Mouse (Mus musculus) Muller cell, postnatal 12 days (primary cell): ENCODE results near the gene Vmn1r188.
A peak's percentile ranks its signal among the peaks of the same experiment; 100 is the strongest.
"Not testable (repeated sequence)": the region's sequence is repeated elsewhere in the genome, so short reads cannot be mapped to it uniquely, and the experiment has no call there.

Experiments
- DNase-seq: peaks from one replicate; pipeline ENCODE4 v3.0.0-alpha.2; 2015; ENCODE audit errors: inconsistent ontology term

Gene Vmn1r188

DNA sequence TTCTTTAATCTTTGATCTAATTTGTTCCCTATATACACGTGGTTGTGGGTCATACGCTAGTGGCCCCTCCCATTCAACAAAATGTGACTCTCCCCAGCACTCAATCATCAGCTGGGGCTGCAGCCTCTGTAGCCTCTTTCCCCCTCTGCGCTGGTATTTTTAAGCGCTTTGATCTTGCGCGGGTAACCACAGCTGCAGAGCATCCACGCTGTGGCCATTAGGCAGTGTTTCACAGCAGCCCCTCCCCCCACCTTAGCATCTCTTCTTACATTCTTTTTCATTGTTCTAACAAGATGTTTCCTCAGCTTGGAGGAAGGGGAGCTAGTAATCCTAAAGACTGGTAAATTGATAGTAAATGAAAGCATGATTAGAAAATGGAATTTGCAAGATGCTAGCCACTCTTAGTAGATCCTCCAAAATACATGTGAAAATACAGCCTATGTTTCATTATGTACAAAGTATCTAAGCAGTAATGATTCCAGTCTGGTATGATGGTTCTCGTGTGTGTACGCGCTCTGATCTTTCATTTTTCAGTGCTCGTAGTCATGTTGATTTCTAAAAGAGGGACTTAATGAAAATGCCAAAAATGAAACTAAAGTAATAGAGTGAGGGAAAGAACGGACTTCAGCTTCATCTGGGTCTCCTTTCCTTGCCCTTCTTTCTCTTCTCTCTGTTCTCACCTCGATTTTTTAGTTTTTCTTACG lies 34.4 kb upstream of the Vmn1r188 start:
- peak; percentile 82 for DNase-seq

DNA sequence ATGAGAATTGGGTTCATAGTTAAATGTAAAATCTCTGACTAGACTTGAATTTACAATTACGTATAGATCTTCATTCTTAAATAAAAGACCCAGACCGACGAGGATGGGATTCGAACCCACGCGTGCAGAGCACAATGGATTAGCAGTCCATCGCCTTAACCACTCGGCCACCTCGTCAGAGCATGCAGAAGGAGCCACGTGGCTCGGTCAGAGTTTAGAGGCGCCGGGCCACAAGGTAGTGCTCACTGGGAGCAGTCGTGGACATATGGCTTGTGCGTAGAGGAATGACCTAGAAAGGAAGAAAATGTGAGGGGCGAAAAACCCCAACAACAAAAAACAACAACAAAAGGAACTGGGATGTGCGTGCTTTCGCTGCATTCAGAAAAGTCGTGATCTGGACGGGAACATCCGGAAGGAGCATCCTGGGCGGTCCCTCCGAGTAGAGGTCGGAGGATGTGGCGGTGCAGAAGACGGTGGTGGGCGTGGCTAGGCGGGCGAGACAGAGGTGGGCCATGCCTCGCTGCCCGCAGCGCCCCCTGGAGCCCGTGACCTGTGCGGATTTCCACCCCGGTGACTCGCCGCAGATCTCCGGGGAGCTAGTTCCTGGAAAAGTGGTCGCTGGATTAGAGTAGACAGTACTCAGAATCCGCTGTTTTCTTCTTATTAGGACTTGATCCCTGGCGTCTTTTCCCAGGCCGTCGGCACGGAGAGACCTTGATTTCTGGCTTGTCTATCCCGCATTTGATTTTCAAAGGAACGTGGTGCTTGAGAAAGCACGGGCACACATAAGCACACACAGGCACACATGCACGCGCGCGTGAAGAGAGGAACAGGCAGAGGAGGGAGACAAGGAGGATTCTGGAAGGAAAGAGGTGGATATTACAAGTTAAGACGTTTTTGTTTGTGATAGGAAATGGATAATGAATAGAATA lies 33.4 kb upstream of the Vmn1r188 start:
- DNase-seq = peak; percentile 96

DNA sequence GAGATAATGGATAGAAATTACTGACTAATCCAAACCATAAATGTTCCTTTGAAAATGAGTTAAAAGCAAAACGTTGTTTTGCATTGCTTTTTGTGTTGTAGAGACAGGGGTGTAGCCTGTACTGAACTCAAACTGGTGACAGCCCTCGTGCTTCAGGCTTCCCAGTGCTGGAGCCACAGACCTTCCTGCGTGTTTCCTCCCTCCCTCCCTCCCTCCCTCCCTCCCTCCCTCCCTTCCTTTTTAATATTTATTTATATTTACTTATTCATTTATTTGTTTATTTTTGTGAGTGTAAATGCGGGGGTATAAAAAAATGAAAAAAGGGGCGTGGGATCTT lies 32.7 kb upstream of the Vmn1r188 start:
- DNase-seq = no peak

DNA sequence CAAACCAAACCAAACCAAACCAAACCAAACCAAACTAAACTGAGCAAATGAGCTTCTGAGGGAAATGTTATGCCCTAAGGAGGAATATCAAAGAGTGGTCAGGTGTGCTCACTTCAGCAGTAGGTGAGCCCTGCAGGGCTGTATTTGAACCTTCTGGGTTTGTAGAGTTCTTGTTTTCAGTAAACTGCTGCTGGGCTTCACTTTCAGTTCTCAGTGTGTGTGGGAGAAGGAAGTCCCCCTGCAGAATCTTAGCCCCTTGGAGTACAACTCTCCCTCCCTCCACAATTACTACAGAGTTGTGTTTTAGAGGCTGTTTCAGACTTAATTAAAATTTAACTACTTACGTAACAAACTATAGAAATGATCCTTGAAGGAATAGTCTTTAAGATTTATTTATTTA lies 30.5 kb upstream of the Vmn1r188 start:
- no peak for DNase-seq

DNA sequence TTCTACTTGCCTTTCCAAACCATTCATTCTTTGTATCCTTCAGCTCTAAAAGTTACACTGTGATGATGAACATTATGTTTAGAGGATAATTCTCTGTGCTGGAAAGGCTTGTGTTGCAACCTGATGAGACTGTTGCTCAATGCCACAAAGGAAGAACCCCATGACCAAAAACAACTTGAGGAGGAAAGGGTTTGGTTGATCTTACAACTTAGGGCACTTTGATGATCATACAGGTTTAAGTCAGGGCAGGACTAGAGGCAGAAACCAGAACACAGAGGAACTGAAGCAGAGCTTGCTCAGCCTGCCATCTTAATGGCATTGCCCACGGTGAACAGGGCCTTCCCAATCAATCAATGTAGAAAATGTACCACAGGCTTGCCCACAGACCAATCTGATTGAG lies 22.8 kb upstream of the Vmn1r188 start:
- no peak for DNase-seq

DNA sequence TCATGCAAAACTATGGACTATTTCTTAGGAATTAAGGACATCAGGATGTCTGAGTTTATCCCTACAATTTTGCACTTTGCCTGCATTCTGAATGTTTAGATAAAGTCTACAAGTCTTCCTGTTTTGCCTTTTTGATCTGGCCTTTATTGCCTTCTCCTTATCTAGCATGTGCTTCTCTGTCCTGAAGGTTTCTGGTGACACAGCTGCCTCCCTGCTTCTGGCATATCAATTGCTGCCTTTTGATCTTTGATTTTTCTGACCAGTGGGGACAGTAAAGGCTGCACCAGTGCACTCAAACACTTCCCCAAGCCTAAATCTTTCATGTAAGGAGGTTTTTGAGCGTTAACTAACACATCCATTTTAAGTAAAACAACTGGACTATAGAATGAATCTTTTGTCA lies 20.8 kb upstream of the Vmn1r188 start:
- DNase-seq = no peak

DNA sequence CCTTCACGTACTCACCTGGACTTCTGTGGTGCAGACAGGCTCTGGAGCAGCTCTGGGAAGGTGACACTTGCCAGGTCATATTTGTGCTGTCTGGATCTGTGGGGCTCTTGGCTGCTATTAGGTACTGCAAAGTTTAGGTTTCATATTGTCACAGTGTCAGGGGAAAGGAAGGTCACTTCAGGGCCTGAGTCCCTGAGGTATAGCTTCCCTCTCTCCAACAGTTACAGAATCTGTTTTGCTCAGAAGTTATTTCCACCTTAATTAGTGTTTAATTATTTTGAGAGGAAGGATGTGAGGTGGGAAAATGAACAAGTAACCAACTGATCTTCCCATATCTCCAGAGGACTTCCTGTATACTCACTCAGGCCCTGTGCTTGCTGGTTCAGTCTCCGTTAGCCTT lies 21.5 kb downstream of the Vmn1r188 start, which contains the start of gene Vmn1r189:
Vmn1r189 (minus strand) TSS at position 101 of the 400 bp plus-strand sequence.
- not testable (repeated sequence) for DNase-seq

DNA sequence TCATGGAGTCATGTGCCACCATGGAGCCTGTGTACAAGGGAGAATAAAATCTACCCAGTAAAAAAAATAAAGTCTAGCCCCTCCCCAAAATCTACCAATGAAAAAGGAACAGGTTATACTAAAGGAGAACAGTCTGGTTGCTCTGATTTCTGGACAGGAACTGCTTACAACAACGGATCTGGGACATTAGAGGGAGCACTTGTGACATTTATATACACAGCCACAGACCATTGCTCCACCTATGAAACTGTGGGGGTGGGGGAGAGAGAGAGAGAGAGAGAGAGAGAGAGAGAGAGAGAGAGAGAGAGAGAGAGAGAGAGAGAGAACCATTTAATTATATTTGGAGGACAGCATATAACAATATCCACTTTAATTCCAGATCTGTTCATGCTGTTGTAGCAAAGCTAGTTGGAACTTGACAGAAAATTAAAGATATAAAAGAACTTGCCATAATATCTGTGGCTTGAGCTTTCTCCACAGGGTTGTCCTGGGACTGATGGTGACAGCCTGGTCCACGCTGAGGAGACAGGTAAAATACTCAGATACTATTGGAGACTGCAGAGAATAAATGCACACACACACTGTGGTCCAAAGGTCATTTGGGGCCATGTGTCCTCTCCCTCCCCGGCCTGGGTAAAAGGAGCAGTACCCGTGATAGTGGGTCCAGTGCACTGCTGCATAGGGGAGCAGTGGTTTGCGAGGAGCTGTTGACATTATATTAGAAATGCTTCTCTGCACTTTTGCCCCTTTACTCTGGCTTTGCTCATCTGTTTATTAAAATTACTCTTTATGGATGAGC lies 52.5 kb downstream of the Vmn1r188 start:
- not testable (repeated sequence) for DNase-seq
